Mouse (Mus musculus) neural tube, embryonic 15.5 days (tissue): ENCODE measurements at regions not wholly inside any gene's neighbourhood (a gene's known extent, or its start where the extent isn't known, plus 50 kb on each side); places are given as distances from the start of the nearest gene placed in this dataset.

Source experiments
- ATAC-seq: fragments of 200-750 bp; cut with Nextera tagmentation; 2 replicates; pipeline ENCODE4 v1.8.0; 2017; ENCODE audit warnings: mild to moderate bottlenecking, moderate TSS enrichment, moderate library complexity; ENCODE audit not compliant: low FRiP score
- H3K27ac ChIP-seq: fragments of 300-500 bp; sonication (generic); replicated peaks from 2 replicates; pipeline ENCODE4 v1.5.1; 2015; ENCODE audit warnings: mild to moderate bottlenecking, inconsistent platforms
- H3K27me3 ChIP-seq: fragments of 300-500 bp; sonication (generic); replicated peaks from 2 replicates; pipeline ENCODE4 v1.6.1; 2015; ENCODE audit warnings: inconsistent platforms
- H3K36me3 ChIP-seq: fragments of 300-500 bp; sonication (generic); 2 replicates; pipeline ENCODE4 v1.6.1; 2015; ENCODE audit warnings: inconsistent platforms
- H3K4me1 ChIP-seq: fragments of 300-500 bp; sonication (generic); 2 replicates; pipeline ENCODE4 v1.6.1; 2015; ENCODE audit warnings: inconsistent platforms
- H3K4me2 ChIP-seq: fragments of 300-500 bp; sonication (generic); 2 replicates; pipeline ENCODE4 v1.6.1; 2015; ENCODE audit warnings: inconsistent platforms, mild to moderate bottlenecking, moderate library complexity
- H3K4me3 ChIP-seq: fragments of 300-500 bp; sonication (generic); replicated peaks from 2 replicates; pipeline ENCODE4 v1.5.1; 2015; ENCODE audit warnings: mild to moderate bottlenecking, inconsistent platforms
- H3K9ac ChIP-seq: fragments of 300-500 bp; sonication (generic); replicated peaks from 2 replicates; pipeline ENCODE4 v1.6.1; 2015; ENCODE audit warnings: mild to moderate bottlenecking, inconsistent platforms
- H3K9me3 ChIP-seq: fragments of 300-500 bp; sonication (generic); replicated peaks from 2 replicates; pipeline ENCODE4 v1.6.1; 2016; ENCODE audit warnings: inconsistent platforms
- WGBS: fragments of 180-500 bp; shearing (Covaris S2); methylation state at CpG from one replicate; pipeline ENCODE4 v1.1.7; 2015; ENCODE audit warnings: mixed read lengths; 5-methylcytosine and 5-hydroxymethylcytosine counted together

- no peak for ATAC-seq
- Histone ChIP-seq H3K4me2 (no peak overlapping the region), H3K36me3 (no peaks in the 10 kb centered on the region), H3K4me3 (no peak overlapping the region), H3K9ac (no peak overlapping the region), H3K4me1 (no peaks in the 10 kb centered on the region), H3K9me3 (no peaks in the 10 kb centered on the region), H3K27me3 (no peaks in the 10 kb centered on the region), H3K27ac (no peak overlapping the region)
- WGBS: 90% methylated on average over 7 of the region's 7 CpGs
Observed at GRCm38 (mm10) chr14:64511300-64511699, 407.2 kb downstream of the Prss52 start.

DNA sequence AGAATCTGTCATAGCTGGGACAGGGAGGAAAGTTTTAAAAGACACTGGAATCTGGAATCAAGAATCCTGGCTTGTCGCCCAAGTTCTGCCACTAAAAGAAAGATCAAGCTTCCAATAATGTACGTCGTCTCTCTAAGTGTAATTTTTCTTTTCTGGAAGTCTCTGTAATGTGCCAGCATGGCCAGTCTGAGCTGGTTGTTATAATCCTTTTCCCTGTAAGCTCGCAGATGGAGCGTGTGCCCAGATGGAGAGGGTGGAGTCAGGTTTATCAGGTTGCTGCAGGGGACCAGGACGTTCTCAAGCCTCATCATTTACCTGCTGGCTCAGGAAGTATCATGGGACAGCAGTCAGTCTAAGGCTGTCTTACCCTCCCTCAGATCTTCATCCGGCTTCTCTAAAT is 408.6 kb downstream of the Prss52 start:
- no peak for ATAC-seq
- 69% methylated on average over 7 of the region's 7 CpGs for WGBS

DNA sequence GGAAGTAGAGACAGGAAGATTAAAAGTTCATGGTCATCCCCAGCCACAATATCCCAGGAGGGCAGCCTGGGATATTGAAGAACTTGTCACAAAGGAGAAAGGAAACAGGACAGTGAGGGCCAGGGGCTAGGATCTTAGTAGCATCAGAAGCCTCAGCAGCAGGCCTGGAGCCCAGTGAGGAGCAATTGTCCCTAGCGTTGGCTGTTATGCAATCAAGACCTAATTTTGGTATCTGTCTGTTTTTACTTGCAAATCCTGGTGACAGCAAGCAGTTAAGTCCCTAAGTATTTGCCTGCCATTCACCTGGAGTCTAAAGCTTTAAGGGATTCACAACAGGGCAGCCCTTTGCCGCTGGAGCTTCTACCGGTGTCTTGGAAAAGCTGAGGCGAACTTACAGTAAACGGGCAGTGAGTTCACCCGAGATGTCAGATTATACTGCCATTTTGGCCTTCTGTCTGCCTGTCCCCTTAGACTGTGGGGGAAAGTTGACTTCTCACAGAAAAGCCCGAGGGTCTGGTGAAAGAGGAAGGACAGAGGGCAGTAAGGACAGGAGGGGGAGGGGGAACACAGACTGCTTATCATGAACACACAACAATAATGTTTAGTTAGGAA is 413.6 kb downstream of the Prss52 start:
- Histone ChIP-seq H3K4me1 (no peaks in the 10 kb centered on the region), H3K27me3 (no peaks in the 10 kb centered on the region), H3K9me3 (no peaks in the 10 kb centered on the region), H3K4me3 (no peak overlapping the region), H3K36me3 (no peaks in the 10 kb centered on the region), H3K4me2 (no peak overlapping the region), H3K27ac (no peak overlapping the region), H3K9ac (no peak overlapping the region)
- no peak for ATAC-seq
- 67% methylated on average over 7 of the region's 7 CpGs for WGBS

More for the DNA sequence above, 408.6 kb downstream of the Prss52 start:
- Histone ChIP-seq H3K36me3 (no peaks in the 10 kb centered on the region), H3K4me1 (no peaks in the 10 kb centered on the region), H3K9me3 (no peaks in the 10 kb centered on the region), H3K27ac (no peak overlapping the region), H3K4me3 (no peak overlapping the region), H3K27me3 (no peaks in the 10 kb centered on the region), H3K9ac (no peak overlapping the region), H3K4me2 (no peak overlapping the region)

- H3K9ac ChIP-seq: no peak overlapping the region
- WGBS: 56% methylated on average over 8 of the region's 8 CpGs
- peaks cover 9% of the 10 kb centered on the region; the same call in 1 of the 2 replicates for H3K4me1 ChIP-seq
- H3K27ac ChIP-seq: 0 out of 2 replicates have a peak overlapping the region, but pooled peaks have one; percentile 18
- no peaks in the 10 kb centered on the region for H3K36me3 ChIP-seq
- H3K4me2 ChIP-seq: no peak overlapping the region
- H3K9me3 ChIP-seq: no peaks in the 10 kb centered on the region
- no peak overlapping the region for H3K4me3 ChIP-seq
- no peak for ATAC-seq
- H3K27me3 ChIP-seq: no peaks in the 10 kb centered on the region
Observed at GRCm38 (mm10) chr14:64524641-64525040, 420.6 kb downstream of the Prss52 start.

DNA sequence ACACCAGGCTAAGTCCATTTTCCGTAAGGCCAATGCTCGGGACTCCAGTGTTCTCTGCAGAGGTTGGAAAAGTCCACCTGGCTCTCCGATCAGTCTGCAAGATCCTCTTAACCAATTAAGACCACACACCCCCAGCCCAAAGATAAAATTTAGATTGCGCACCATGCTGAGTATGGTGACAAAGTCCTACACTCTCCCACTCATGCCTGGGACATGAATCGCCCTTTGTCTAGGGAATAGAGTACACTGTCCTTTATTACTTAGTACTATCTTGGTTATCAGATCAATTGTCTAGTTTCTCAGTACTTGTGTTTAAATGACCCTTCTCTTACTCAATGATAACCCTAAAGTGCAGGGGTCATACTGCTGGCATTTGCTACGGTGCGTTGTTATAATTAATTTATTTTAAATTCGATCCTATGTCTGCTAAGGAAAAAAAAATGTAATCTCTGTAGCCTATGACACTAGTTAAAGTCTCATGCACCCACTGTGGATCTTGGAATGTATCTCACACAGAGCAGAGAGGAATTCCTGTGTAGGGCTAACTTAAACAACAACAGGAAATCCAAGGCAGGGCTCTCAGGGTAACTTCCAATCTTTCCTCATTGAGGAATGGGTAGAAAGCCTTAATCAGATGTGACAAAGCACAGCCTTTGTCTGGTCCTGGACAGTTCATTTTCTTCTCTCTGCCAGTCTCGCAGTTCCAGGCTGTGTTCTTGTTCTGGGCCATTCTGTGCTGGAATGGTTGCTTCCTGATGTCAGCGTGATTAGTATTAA is 421.4 kb downstream of the Prss52 start:
- H3K27me3 ChIP-seq: no peaks in the 10 kb centered on the region
- ATAC-seq: no peak
- H3K9ac ChIP-seq: no peak overlapping the region
- H3K4me2 ChIP-seq: no peak overlapping the region
- no peaks in the 10 kb centered on the region for H3K9me3 ChIP-seq
- WGBS: 75% methylated on average over 10 of the region's 10 CpGs
- H3K4me3 ChIP-seq: no peak overlapping the region
- no peaks in the 10 kb centered on the region for H3K36me3 ChIP-seq
- peaks cover 9% of the 10 kb centered on the region; the same call in 1 of the 2 replicates for H3K4me1 ChIP-seq
- no peak overlapping the region for H3K27ac ChIP-seq

- Histone ChIP-seq H3K36me3 (no peaks in the 10 kb centered on the region), H3K9ac (no peak overlapping the region), H3K27me3 (no peaks in the 10 kb centered on the region), H3K4me1 (peaks cover 22% of the 10 kb centered on the region), H3K9me3 (no peaks in the 10 kb centered on the region), H3K4me2 (no peak overlapping the region), H3K27ac (no peak overlapping the region), H3K4me3 (no peak overlapping the region)
- ATAC-seq: no peak
- WGBS: 74% methylated on average over 3 of the region's 3 CpGs
Observed at GRCm38 (mm10) chr14:64530541-64530940, 426.5 kb downstream of the Prss52 start.

- no peak for ATAC-seq
- Histone ChIP-seq H3K4me1 (peaks cover 22% of the 10 kb centered on the region), H3K9me3 (no peaks in the 10 kb centered on the region), H3K9ac (no peak overlapping the region), H3K36me3 (no peaks in the 10 kb centered on the region), H3K4me2 (no peak overlapping the region), H3K27ac (no peak overlapping the region), H3K4me3 (no peak overlapping the region), H3K27me3 (no peaks in the 10 kb centered on the region)
- WGBS: 59% methylated on average over 7 of the region's 7 CpGs
Observed at GRCm38 (mm10) chr14:64531221-64531949, 427.3 kb downstream of the Prss52 start.

DNA sequence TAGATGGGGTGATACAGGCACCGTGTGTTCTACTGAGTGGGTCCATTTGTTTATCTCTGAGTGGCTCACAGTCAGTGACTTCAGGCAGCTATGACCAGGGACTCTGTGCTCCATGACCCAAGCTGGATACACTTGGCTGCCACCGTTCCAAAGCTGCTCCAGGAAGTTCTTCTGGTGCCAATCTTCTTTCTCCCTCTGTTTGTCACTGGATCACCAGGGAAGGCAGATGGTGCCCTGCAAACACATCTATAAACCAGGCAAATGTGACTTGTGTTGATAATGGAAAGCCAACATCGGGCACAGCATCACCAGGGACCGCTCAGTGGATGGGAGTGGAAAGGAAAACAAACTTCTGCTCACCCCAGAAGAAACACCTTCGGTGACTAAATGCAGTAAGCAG is 428.3 kb downstream of the Prss52 start:
- Histone ChIP-seq H3K27ac (peak overlapping the region; percentile 87; the same call in 1 of the 2 replicates), H3K4me2 (no peak overlapping the region), H3K27me3 (no peaks in the 10 kb centered on the region), H3K9ac (no peak overlapping the region), H3K4me1 (peaks cover 22% of the 10 kb centered on the region), H3K9me3 (no peaks in the 10 kb centered on the region), H3K36me3 (no peaks in the 10 kb centered on the region), H3K4me3 (no peak overlapping the region)
- WGBS: 90% methylated on average over 5 of the region's 5 CpGs
- no peak for ATAC-seq

- Histone ChIP-seq H3K36me3 (no peaks in the 10 kb centered on the region), H3K27ac (peak overlapping the region; percentile 87), H3K9ac (no peak overlapping the region; the same call in 1 of the 2 replicates), H3K4me3 (no peak overlapping the region), H3K9me3 (no peaks in the 10 kb centered on the region), H3K4me2 (0 out of 2 replicates have a peak overlapping the region, but pooled peaks have one; percentile 11), H3K4me1 (peaks cover 22% of the 10 kb centered on the region), H3K27me3 (no peaks in the 10 kb centered on the region)
- WGBS: 10% methylated on average over 7 of the region's 7 CpGs
- peak; percentile 64 for ATAC-seq
Observed at GRCm38 (mm10) chr14:64533591-64534151, 429.6 kb downstream of the Prss52 start.

- no peaks in the 10 kb centered on the region for H3K27me3 ChIP-seq
- H3K4me2 ChIP-seq: 0 out of 2 replicates have a peak overlapping the region, but pooled peaks have one; percentile 11
- peak; percentile 45; the same call in 1 of the 2 replicates for ATAC-seq
- H3K4me1 ChIP-seq: peaks cover 22% of the 10 kb centered on the region
- H3K9me3 ChIP-seq: no peaks in the 10 kb centered on the region
- no peak overlapping the region for H3K4me3 ChIP-seq
- peak overlapping the region; percentile 87 for H3K27ac ChIP-seq
- WGBS: 15% methylated on average over 4 of the region's 4 CpGs
- no peaks in the 10 kb centered on the region for H3K36me3 ChIP-seq
- H3K9ac ChIP-seq: no peak overlapping the region; the same call in 1 of the 2 replicates
Observed at GRCm38 (mm10) chr14:64534194-64534593, 430.1 kb downstream of the Prss52 start.

GRCm38 (mm10) chr14:64539436-64539835 is 435.4 kb downstream of the Prss52 start:
- Histone ChIP-seq H3K36me3 (no peaks in the 10 kb centered on the region), H3K4me1 (peaks cover 6% of the 10 kb centered on the region), H3K27me3 (no peaks in the 10 kb centered on the region), H3K4me3 (no peak overlapping the region), H3K9ac (no peak overlapping the region), H3K9me3 (no peaks in the 10 kb centered on the region), H3K4me2 (no peak overlapping the region), H3K27ac (no peak overlapping the region)
- ATAC-seq: no peak
- WGBS: 60% methylated on average over 2 of the region's 2 CpGs
